Mouse (Mus musculus) adrenal gland, postnatal 36 days (tissue): ENCODE measurements around the gene Oas1a. TPM values are rescaled to one million over a fixed set of nuclear protein-coding genes. Genes with fewer than 3 reads are reported as not detected.

ENCODE experiments used
- microRNA-seq: library from miRNA; unstranded; fragments of <30 nt; microRNA quantifications from one replicate; pipeline ENCODE4 v1.2.0, GENCODE M21; 2021
- total RNA-seq, 2 experiments: library from RNA; stranded (reverse); gene quantifications; 2 replicates each; pipeline ENCODE4 v1.2.3; 2021

Gene Oas1a
- total RNA-seq, 2 experiments from 2014 or later, result 3.2 to 3.7 TPM

Small RNA genes lying within 50 kb of the gene (microRNA-seq; reads per million reads assigned to microRNA genes)
- not detected for gene Gm22907

Other genes starting within 250 kb of the Oas1a start
- 10 to 100 TPM in 1 of 2 experiments, 1 to 10 TPM in 1; 7.6 to 12.0 TPM for gene Dtx1, start 195.6 kb downstream of the Oas1a start, total RNA-seq
- gene Oas2, start 157.7 kb downstream of the Oas1a start, total RNA-seq, result 1 to 10 TPM in 1 of 2 experiments, under 1 TPM in 1; 0.49 to 1.8 TPM
- gene Oas3, start 129.9 kb downstream of the Oas1a start, total RNA-seq, result under 1 TPM; 0.36 to 0.60 TPM
- gene Oas1e, start 112.0 kb downstream of the Oas1a start, total RNA-seq, result not detected
- gene Oas1c, start 95.0 kb downstream of the Oas1a start, total RNA-seq, result 1 to 10 TPM in 1 of 2 experiments, under 1 TPM in 1; 0.40 to 1.7 TPM
- gene Oas1f, start 60.2 kb downstream of the Oas1a start, total RNA-seq, result not detected
- not detected for gene Oas1h, start 46.1 kb downstream of the Oas1a start, total RNA-seq
- 1 to 10 TPM in 1 of 2 experiments, under 1 TPM in 1; 0.72 to 1.4 TPM for gene Oas1g, start 19.9 kb downstream of the Oas1a start, total RNA-seq
- gene Oas1d, start 7.0 kb upstream of the Oas1a start, total RNA-seq, result not detected
- 1 to 10 TPM; 2.3 to 3.2 TPM for gene Rph3a, start 102.6 kb upstream of the Oas1a start, total RNA-seq